Mouse (Mus musculus): Measurements from ENCODE around the gene Dhx16.

Dhx16 gene

GRCm38 (mm10) chr17:35897644-35898573 lies 18.3 kb downstream of the Dhx16 start:
- peak; percentile 94 for DNase-seq

- no peak for DNase-seq
Measured at GRCm38 (mm10) chr17:35900636-35901035, 21.0 kb downstream of the Dhx16 start.

GRCm38 (mm10) chr17:35903343-35903991 lies 23.8 kb downstream of the Dhx16 start:
- peak; percentile 94 for DNase-seq

GRCm38 (mm10) chr17:35903992-35904355 lies 24.4 kb downstream of the Dhx16 start:
- no peak for DNase-seq

GRCm38 (mm10) chr17:35905587-35905986 lies 26.0 kb downstream of the Dhx16 start:
- no peak for DNase-seq

- DNase-seq: no peak
Measured at GRCm38 (mm10) chr17:35907609-35908008, 28.0 kb downstream of the Dhx16 start.

GRCm38 (mm10) chr17:35909186-35909918 lies 29.7 kb downstream of the Dhx16 start:
- DNase-seq: no peak

GRCm38 (mm10) chr17:35909919-35910369 lies 30.3 kb downstream of the Dhx16 start, which contains the start of gene Atat1:
TSS of gene Atat1 (minus strand) at chr17:35910075.
- DNase-seq: peak; percentile 99

- no peak for DNase-seq
Measured at GRCm38 (mm10) chr17:35914975-35915374, 35.4 kb downstream of the Dhx16 start.

GRCm38 (mm10) chr17:35915538-35916296 lies 36.1 kb downstream of the Dhx16 start:
- no peak for DNase-seq

- peak; percentile 100 for DNase-seq
Measured at GRCm38 (mm10) chr17:35916297-35917142, 36.9 kb downstream of the Dhx16 start, which contains the start of the genes Mrps18b and Ppp1r10. TSS of gene Mrps18b (minus strand) at chr17:35916389. TSS of gene Ppp1r10 (plus strand) at chr17:35916434.

GRCm38 (mm10) chr17:35917143-35917462 lies 37.5 kb downstream of the Dhx16 start:
- no peak for DNase-seq

GRCm38 (mm10) chr17:35917463-35918251 lies 38.0 kb downstream of the Dhx16 start:
- peak; percentile 95 for DNase-seq

- DNase-seq: peak; percentile 94
Measured at GRCm38 (mm10) chr17:35918276-35919059, 38.8 kb downstream of the Dhx16 start.

GRCm38 (mm10) chr17:35919060-35919715 lies 39.6 kb downstream of the Dhx16 start:
- peak; percentile 99 for DNase-seq

GRCm38 (mm10) chr17:35919864-35920301 lies 40.3 kb downstream of the Dhx16 start:
- DNase-seq: no peak

- DNase-seq: no peak
Measured at GRCm38 (mm10) chr17:35920384-35920783, 40.8 kb downstream of the Dhx16 start.

- no peak for DNase-seq
Measured at GRCm38 (mm10) chr17:35920862-35921562, 41.4 kb downstream of the Dhx16 start.
